Mouse (Mus musculus) limb, embryonic 11.5 days (tissue): ENCODE measurements around the gene Lonp1. TPM values are rescaled to one million over a fixed set of nuclear protein-coding genes. Genes with fewer than 3 reads are reported as not detected.

Source experiments
- ATAC-seq: fragments of 200-750 bp; cut with Nextera tagmentation; 2 replicates; pipeline ENCODE4 v1.8.0; 2017; ENCODE audit warnings: low read depth; ENCODE audit not compliant: insufficient number of reproducible peaks, low FRiP score, low TSS enrichment
- DNase-seq: peaks from one replicate; pipeline ENCODE4 v3.0.0-alpha.2; 2015; ENCODE audit warnings: low spot score
- H3K27ac ChIP-seq: fragments of 300-500 bp; sonication (generic); replicated peaks from 2 replicates; pipeline ENCODE4 v1.5.1; 2014; ENCODE audit warnings: low read depth, mild to moderate bottlenecking, low read length
- H3K27me3 ChIP-seq: fragments of 300-500 bp; sonication (generic); 2 replicates; pipeline ENCODE4 v1.6.1; 2014; ENCODE audit warnings: mild to moderate bottlenecking, low read length, mixed read lengths; ENCODE audit not compliant: control insufficient read depth, insufficient read depth
- H3K36me3 ChIP-seq: fragments of 300-500 bp; sonication (generic); 2 replicates; pipeline ENCODE4 v1.6.1; 2014; ENCODE audit warnings: mild to moderate bottlenecking, low read length, moderate library complexity, mixed read lengths; ENCODE audit not compliant: control insufficient read depth, insufficient read depth
- H3K4me1 ChIP-seq: fragments of 300-500 bp; sonication (generic); 2 replicates; pipeline ENCODE4 v1.6.1; 2014; ENCODE audit warnings: low read length, mixed read lengths; ENCODE audit not compliant: control insufficient read depth, insufficient read depth
- H3K4me2 ChIP-seq: fragments of 300-500 bp; sonication (generic); 2 replicates; pipeline ENCODE4 v1.6.1; 2014; ENCODE audit warnings: low read depth, mild to moderate bottlenecking, moderate library complexity; ENCODE audit not compliant: severe bottlenecking
- H3K4me3 ChIP-seq: fragments of 300-500 bp; sonication (generic); 2 replicates; pipeline ENCODE4 v1.5.1; 2014; ENCODE audit warnings: low read depth, low read length
- H3K9ac ChIP-seq: fragments of 300-500 bp; sonication (generic); 2 replicates; pipeline ENCODE4 v1.6.1; 2014; ENCODE audit warnings: mild to moderate bottlenecking, low read length
- H3K9me3 ChIP-seq: fragments of 300-500 bp; sonication (generic); 2 replicates; pipeline ENCODE4 v1.6.1; 2016; ENCODE audit warnings: low read length; ENCODE audit not compliant: control insufficient read depth
- WGBS: fragments of 180-500 bp; shearing (Covaris S2); extraction: QIAGEN DNeasy Blood & Tissue Kit; methylation state at CpG from one replicate; pipeline ENCODE4 v1.1.7; 2014; 5-methylcytosine and 5-hydroxymethylcytosine counted together
- polyA plus RNA-seq: library from polyadenylated mRNA; unstranded; fragments of >200 nt; fragmentation: Nextera tagmentation; extraction: Ambion mirVana; gene quantifications from 2 replicates; pipeline ENCODE4 v1.2.1, GENCODE M21; 2014

The Lonp1 gene
- polyA plus RNA-seq, result 61.9 and 66.3 TPM in 2 replicates

GRCm38 (mm10) chr17:56626754-56627470, at the start of gene Lonp1:
Gene Lonp1, minus strand, starts transcription at chr17:56626887.
- peak within 1 kb of the TSS; percentile 84 for H3K9ac ChIP-seq
- H3K9me3 ChIP-seq, result no peaks in the 10 kb centered on the region
- peak within 1 kb of the TSS; percentile 62 for H3K27ac ChIP-seq
- peaks cover 9% of the 10 kb centered on the region for H3K4me1 ChIP-seq
- WGBS, result 1% methylated on average over 51 of the region's 51 CpGs
- peak within 1 kb of the TSS; percentile 89 for H3K4me2 ChIP-seq
- peaks cover 10% of the 10 kb centered on the region for H3K36me3 ChIP-seq
- H3K4me3 ChIP-seq, result peak within 1 kb of the TSS; percentile 98
- ATAC-seq, result peak; percentile 93
- peak; percentile 100 for DNase-seq
- H3K27me3 ChIP-seq, result no peaks in the 10 kb centered on the region

- H3K27me3 ChIP-seq, result no peaks in the 10 kb centered on the region
- H3K9ac ChIP-seq, result peak overlapping the region; percentile 91
- peaks cover 11% of the 10 kb centered on the region for H3K4me1 ChIP-seq
- no peaks in the 10 kb centered on the region for H3K9me3 ChIP-seq
- DNase-seq (peak; percentile 40), ATAC-seq (peak; percentile 23; the same call in 1 of the 2 replicates)
- H3K36me3 ChIP-seq, result peaks cover 13% of the 10 kb centered on the region
- WGBS, result 1% methylated on average over 36 of the region's 37 CpGs
- H3K4me3 ChIP-seq, result peak overlapping the region; percentile 88
- peak overlapping the region; percentile 79 for H3K27ac ChIP-seq
- peak overlapping the region; percentile 66 for H3K4me2 ChIP-seq
Observed at GRCm38 (mm10) chr17:56673647-56674416, 47.1 kb upstream of the Lonp1 start.

- under 1% methylated on average over 55 of the region's 66 CpGs for WGBS
- peak within 1 kb of the TSS; percentile 80 for H3K27ac ChIP-seq
- DNase-seq (peak; percentile 99), ATAC-seq (peak; percentile 90)
- peak within 1 kb of the TSS; percentile 91 for H3K9ac ChIP-seq
- no peaks in the 10 kb centered on the region for H3K27me3 ChIP-seq
- peak within 1 kb of the TSS; percentile 88 for H3K4me3 ChIP-seq
- H3K4me1 ChIP-seq, result peaks cover 11% of the 10 kb centered on the region
- H3K9me3 ChIP-seq, result no peaks in the 10 kb centered on the region
- H3K4me2 ChIP-seq, result peak within 1 kb of the TSS; percentile 66
- H3K36me3 ChIP-seq, result peaks cover 13% of the 10 kb centered on the region
Observed at GRCm38 (mm10) chr17:56672941-56673646, 46.4 kb upstream of the Lonp1 start, which contains the start of gene Ranbp3. Gene Ranbp3, plus strand, starts transcription at chr17:56673294.

- no peak overlapping the region for H3K4me3 ChIP-seq
- no peak for ATAC-seq
- no peak overlapping the region for H3K9ac ChIP-seq
- H3K4me1 ChIP-seq, result peaks cover 6% of the 10 kb centered on the region; the same call in 1 of the 2 replicates
- no peak overlapping the region for H3K4me2 ChIP-seq
- H3K9me3 ChIP-seq, result no peaks in the 10 kb centered on the region
- no peak overlapping the region for H3K27ac ChIP-seq
- DNase-seq, result no peak
- no peaks in the 10 kb centered on the region for H3K27me3 ChIP-seq
- 86% methylated on average over 8 of the region's 8 CpGs for WGBS
- no peaks in the 10 kb centered on the region for H3K36me3 ChIP-seq
Observed at GRCm38 (mm10) chr17:56669766-56670165, 43.1 kb upstream of the Lonp1 start.

GRCm38 (mm10) chr17:56668384-56669144, 41.9 kb upstream of the Lonp1 start:
- 7% methylated on average over 31 of the region's 31 CpGs for WGBS
- 0 out of 2 replicates have a peak, but pooled peaks have one; percentile 8 for ATAC-seq
- no peaks in the 10 kb centered on the region for H3K27me3 ChIP-seq
- H3K27ac ChIP-seq, result no peak overlapping the region
- DNase-seq, result peak; percentile 95
- H3K4me1 ChIP-seq, result peaks cover 7% of the 10 kb centered on the region
- peak overlapping the region; percentile 35 for H3K4me3 ChIP-seq
- H3K4me2 ChIP-seq, result peak overlapping the region; percentile 77
- H3K9me3 ChIP-seq, result no peaks in the 10 kb centered on the region
- H3K9ac ChIP-seq, result peak overlapping the region; percentile 66
- no peaks in the 10 kb centered on the region for H3K36me3 ChIP-seq

- H3K4me3 ChIP-seq, result no peak overlapping the region
- no peaks in the 10 kb centered on the region for H3K27me3 ChIP-seq
- H3K4me2 ChIP-seq, result no peak overlapping the region
- DNase-seq, result no peak
- H3K9me3 ChIP-seq, result no peaks in the 10 kb centered on the region
- no peak overlapping the region for H3K27ac ChIP-seq
- 75% methylated on average over 3 of the region's 3 CpGs for WGBS
- H3K4me1 ChIP-seq, result peaks cover 7% of the 10 kb centered on the region
- H3K9ac ChIP-seq, result no peak overlapping the region
- ATAC-seq, result no peak
- no peaks in the 10 kb centered on the region for H3K36me3 ChIP-seq
Observed at GRCm38 (mm10) chr17:56667591-56667990, 40.9 kb upstream of the Lonp1 start.

GRCm38 (mm10) chr17:56666384-56666783, 39.7 kb upstream of the Lonp1 start:
- no peaks in the 10 kb centered on the region for H3K9me3 ChIP-seq
- H3K36me3 ChIP-seq, result no peaks in the 10 kb centered on the region
- WGBS, result 92% methylated on average over 4 of the region's 4 CpGs
- no peak overlapping the region for H3K27ac ChIP-seq
- H3K4me2 ChIP-seq, result no peak overlapping the region
- H3K4me3 ChIP-seq, result no peak overlapping the region
- DNase-seq, result no peak
- no peak overlapping the region for H3K9ac ChIP-seq
- peaks cover 7% of the 10 kb centered on the region for H3K4me1 ChIP-seq
- ATAC-seq, result no peak
- no peaks in the 10 kb centered on the region for H3K27me3 ChIP-seq
